Mouse (Mus musculus): ENCODE data around the gene Milr1.
"Not testable (repeated sequence)": the region's sequence is repeated elsewhere in the genome, so short reads cannot be mapped to it uniquely, and the experiment has no call there.

The Milr1 gene

GRCm38 (mm10) chr11:106807442-106807841, 56.4 kb downstream of the Milr1 start:
- in situ Hi-C loops (cut with MboI): not testable (repeated sequence)

GRCm38 (mm10) chr11:106812410-106813136, 61.5 kb downstream of the Milr1 start:
- in situ Hi-C loops (cut with MboI): no loop called here

- in situ Hi-C loops (cut with MboI): no loop called here
Measured at GRCm38 (mm10) chr11:106814601-106815320, 63.7 kb downstream of the Milr1 start.

GRCm38 (mm10) chr11:106815331-106815730, 64.3 kb downstream of the Milr1 start:
- in situ Hi-C loops (cut with MboI): no loop called here

- in situ Hi-C loops (cut with MboI): no loop called here
Measured at GRCm38 (mm10) chr11:106815761-106816160, 64.7 kb downstream of the Milr1 start.

- in situ Hi-C loops (cut with MboI): no loop called here
Measured at GRCm38 (mm10) chr11:106816316-106816715, 65.3 kb downstream of the Milr1 start.

- in situ Hi-C loops (cut with MboI): no loop called here
Measured at GRCm38 (mm10) chr11:106817156-106817555, 66.1 kb downstream of the Milr1 start.

GRCm38 (mm10) chr11:106817808-106818207, 66.8 kb downstream of the Milr1 start:
- in situ Hi-C loops (cut with MboI): no loop called here

- in situ Hi-C loops (cut with MboI): no loop called here
Measured at GRCm38 (mm10) chr11:106818341-106818740, 67.3 kb downstream of the Milr1 start.
